In the genomic region with DNA sequence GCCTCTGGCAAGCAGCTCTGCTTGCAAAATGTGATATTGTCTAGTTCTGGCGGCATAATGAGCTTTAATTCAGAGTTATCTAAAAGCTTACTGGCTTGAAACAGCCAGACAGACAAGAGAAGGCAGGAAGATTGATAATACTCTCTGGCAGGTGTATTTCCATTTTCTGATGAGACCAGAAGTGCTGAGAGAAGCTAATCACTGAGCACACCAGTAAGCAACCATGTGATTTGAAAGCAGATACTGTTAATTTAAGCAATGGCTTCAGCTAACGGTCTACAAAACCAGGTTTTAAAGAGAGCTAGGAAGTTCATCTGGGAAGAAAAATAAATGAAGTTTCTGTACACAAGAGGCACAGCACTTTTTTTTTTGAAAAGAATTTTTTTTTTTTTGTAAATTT, we compare ENCODE assay signal across 17 mouse cellular contexts.
A peak's percentile ranks its signal among the peaks of the same experiment; 100 is the strongest.
DNase-seq lines count a peak whose midpoint lies in the region; ATAC-seq and TF ChIP-seq lines count a peak whose summit lies in the region.
"Had no signal": no experiment of that assay in that cellular context is flagged by ENCODE, and none has a peak within 500 bp of the region (broad histone marks: within the 10 kb centered on the region; RNA-seq: fewer than 3 reads in every experiment).

No protein-coding gene starts in this region.

- TF ChIP-seq POLR2A in brain, embryonic 14.5 days (IDR thresholded peaks at IDR 0.05; ENCODE audit: borderline replicate concordance, extremely low read depth, insufficient read depth, insufficient read length, poor library complexity, severe bottlenecking): no peak

- no peak overlapping the region for H3K9ac ChIP-seq in forebrain, embryonic 14.5 days (ENCODE audit: low read length)
- no peak overlapping the region for H3K9ac ChIP-seq in hindbrain, embryonic 16.5 days (ENCODE audit: low read depth, low read length)
- no peak overlapping the region for H3K9ac ChIP-seq in hindbrain, embryonic 14.5 days
- no peak overlapping the region for H3K9ac ChIP-seq in midbrain, embryonic 15.5 days
- H3K9ac ChIP-seq: heart, embryonic 12.5 days had no signal

- H3K36me3 ChIP-seq in forebrain, embryonic 14.5 days (ENCODE audit: control insufficient read depth, insufficient read depth, low read length): no peaks in the 10 kb centered on the region
- H3K36me3 ChIP-seq in forebrain, embryonic 10.5 days (replicated peaks): no peaks in the 10 kb centered on the region
- H3K36me3 ChIP-seq in hindbrain, embryonic 16.5 days (ENCODE audit: control insufficient read depth, insufficient read depth, low read length): no peaks in the 10 kb centered on the region
- H3K36me3 ChIP-seq in hindbrain, embryonic 14.5 days (replicated peaks; ENCODE audit: control insufficient read depth, insufficient read depth): no peaks in the 10 kb centered on the region
- no peaks in the 10 kb centered on the region for H3K36me3 ChIP-seq in midbrain, embryonic 15.5 days (replicated peaks)
- H3K36me3 ChIP-seq: embryonic facial prominence, embryonic 10.5 days; heart, embryonic 12.5 days had no signal

- no peak overlapping the region for H3K4me2 ChIP-seq in forebrain, embryonic 14.5 days (ENCODE audit: low read length)
- no peak overlapping the region for H3K4me2 ChIP-seq in hindbrain, embryonic 16.5 days (ENCODE audit: low read length)
- H3K4me2 ChIP-seq in hindbrain, embryonic 14.5 days (replicated peaks): no peak overlapping the region
- no peak overlapping the region for H3K4me2 ChIP-seq in midbrain, embryonic 15.5 days
- H3K4me2 ChIP-seq: heart, embryonic 12.5 days had no signal

- H3K27ac ChIP-seq in forebrain, embryonic 14.5 days (ENCODE audit: low read depth, low read length): no peak overlapping the region
- no peak overlapping the region for H3K27ac ChIP-seq in forebrain, embryonic 10.5 days
- H3K27ac ChIP-seq in hindbrain, embryonic 16.5 days (ENCODE audit: low read depth, low read length): peak overlapping the region; percentile 39; the same call in 1 of the 2 replicates
- H3K27ac ChIP-seq in hindbrain, embryonic 14.5 days: no peak overlapping the region
- no peak overlapping the region for H3K27ac ChIP-seq in midbrain, embryonic 15.5 days
- no peak overlapping the region for H3K27ac ChIP-seq in layer of hippocampus, adult 2 months
- H3K27ac ChIP-seq: embryonic facial prominence, embryonic 10.5 days; gastrocnemius, adult 2 months had no signal

- no peak for TF ChIP-seq CTCF in brain, embryonic 14.5 days (IDR thresholded peaks at IDR 0.05; ENCODE audit: borderline replicate concordance, extremely low read depth, insufficient read depth, insufficient read length)
- no peak for TF ChIP-seq CTCF in layer of hippocampus, adult 2 months (conservative IDR thresholded peaks at IDR 0.05)

- ATAC-seq in forebrain, embryonic 14.5 days: no peak
- ATAC-seq in hindbrain, embryonic 16.5 days: peak; percentile 65
- ATAC-seq in hindbrain, embryonic 14.5 days (ENCODE audit: low FRiP score): no peak; the same call in 1 of the 2 replicates
- 0 out of 2 replicates have a peak, but pooled peaks have one; percentile 24 for ATAC-seq in midbrain, embryonic 15.5 days (replicated peaks)
- ATAC-seq: activated CD4-positive, CD25-positive, alpha-beta regulatory T cell, adult 4 months; inflammation-experienced regulatory T-cells, adult 6 months; intestine, postnatal 0 days had no signal

- WGBS in forebrain, embryonic 14.5 days: 61% methylated on average over 2 of the region's 2 CpGs
- WGBS in forebrain, embryonic 10.5 days: 88% methylated on average over 2 of the region's 2 CpGs
- WGBS in hindbrain, embryonic 16.5 days: 54% methylated on average over 2 of the region's 2 CpGs
- WGBS in hindbrain, embryonic 14.5 days: 54% methylated on average over 2 of the region's 2 CpGs
- WGBS in midbrain, embryonic 15.5 days: 64% methylated on average over 2 of the region's 2 CpGs

- no peak overlapping the region for H3K4me3 ChIP-seq in forebrain, embryonic 14.5 days (ENCODE audit: low read depth, low read length)
- no peak overlapping the region for H3K4me3 ChIP-seq in forebrain, embryonic 10.5 days
- H3K4me3 ChIP-seq in hindbrain, embryonic 16.5 days (ENCODE audit: low read length): no peak overlapping the region
- no peak overlapping the region for H3K4me3 ChIP-seq in hindbrain, embryonic 14.5 days (replicated peaks; ENCODE audit: low read length)
- H3K4me3 ChIP-seq in midbrain, embryonic 15.5 days: no peak overlapping the region
- no peak overlapping the region for H3K4me3 ChIP-seq in layer of hippocampus, adult 2 months
- H3K4me3 ChIP-seq: embryonic facial prominence, embryonic 10.5 days; gastrocnemius, adult 2 months; heart, embryonic 12.5 days had no signal

- no peaks in the 10 kb centered on the region for H3K27me3 ChIP-seq in forebrain, embryonic 14.5 days (replicated peaks; ENCODE audit: control insufficient read depth, insufficient read depth, low read length)
- no peaks in the 10 kb centered on the region for H3K27me3 ChIP-seq in forebrain, embryonic 10.5 days (ENCODE audit: poor library complexity, severe bottlenecking)
- H3K27me3 ChIP-seq in hindbrain, embryonic 16.5 days (replicated peaks; ENCODE audit: control insufficient read depth, insufficient read depth, low read length): no peaks in the 10 kb centered on the region
- no peaks in the 10 kb centered on the region for H3K27me3 ChIP-seq in hindbrain, embryonic 14.5 days (ENCODE audit: control insufficient read depth, insufficient read depth, low read length)
- no peaks in the 10 kb centered on the region for H3K27me3 ChIP-seq in midbrain, embryonic 15.5 days (replicated peaks)
- H3K27me3 ChIP-seq: heart, embryonic 12.5 days had no signal

- H3K9me3 ChIP-seq in forebrain, embryonic 14.5 days (replicated peaks; ENCODE audit: control insufficient read depth, low read length): no peaks in the 10 kb centered on the region
- H3K9me3 ChIP-seq in forebrain, embryonic 10.5 days: no peaks in the 10 kb centered on the region
- no peaks in the 10 kb centered on the region for H3K9me3 ChIP-seq in hindbrain, embryonic 16.5 days (ENCODE audit: control insufficient read depth, low read length)
- no peaks in the 10 kb centered on the region for H3K9me3 ChIP-seq in hindbrain, embryonic 14.5 days (ENCODE audit: control insufficient read depth, low read length)
- no peaks in the 10 kb centered on the region for H3K9me3 ChIP-seq in midbrain, embryonic 15.5 days
- H3K9me3 ChIP-seq: embryonic facial prominence, embryonic 10.5 days; heart, embryonic 12.5 days had no signal

- no peaks in the 10 kb centered on the region for H3K4me1 ChIP-seq in forebrain, embryonic 14.5 days (ENCODE audit: control insufficient read depth, insufficient read depth, low read length)
- H3K4me1 ChIP-seq in forebrain, embryonic 10.5 days: no peaks in the 10 kb centered on the region
- H3K4me1 ChIP-seq in hindbrain, embryonic 16.5 days (ENCODE audit: control insufficient read depth, insufficient read depth, low read depth, low read length): peaks cover 2% of the 10 kb centered on the region; the same call in 1 of the 2 replicates
- no peaks in the 10 kb centered on the region for H3K4me1 ChIP-seq in hindbrain, embryonic 14.5 days (replicated peaks; ENCODE audit: control insufficient read depth, insufficient read depth, low read length)
- H3K4me1 ChIP-seq in midbrain, embryonic 15.5 days: no peaks in the 10 kb centered on the region
- H3K4me1 ChIP-seq: embryonic facial prominence, embryonic 10.5 days; heart, embryonic 12.5 days had no signal

- peak; percentile 11 for DNase-seq in forebrain, embryonic 14.5 days (ENCODE audit: low spot score)
- DNase-seq in forebrain, embryonic 10.5 days (ENCODE audit: extremely low spot score, low spot score): no peak
- no peak for DNase-seq in hindbrain, embryonic 14.5 days (ENCODE audit: low spot score)
- DNase-seq in brain, embryonic 14.5 days (ENCODE audit: low read depth): peak; percentile 43
- no peak for DNase-seq in layer of hippocampus, adult 2 months (ENCODE audit: low spot score in 2 of 2)
- DNase-seq in left cerebral cortex, adult 18-20 months (ENCODE audit: low spot score in 2 of 2): no peak
- DNase-seq: adrenal gland, postnatal 25 days; cerebellum, adult 2 months; gastrocnemius, adult 2 months; gastrocnemius, postnatal 25 days had no signal

Comparison
In these comparisons a context has a peak if more than half of its experiments do, and no peak if none do; other contexts are left out.
1. ATAC-seq: peak in hindbrain, embryonic 16.5 days (single experiment) and midbrain, embryonic 15.5 days (single experiment); none in forebrain, embryonic 14.5 days (single experiment) and hindbrain, embryonic 14.5 days (single experiment).
2. DNase-seq: peak in forebrain, embryonic 14.5 days (single experiment) and brain, embryonic 14.5 days (single experiment); none in forebrain, embryonic 10.5 days (single experiment), hindbrain, embryonic 14.5 days (single experiment), layer of hippocampus, adult 2 months (0 of 2) and left cerebral cortex, adult 18-20 months (0 of 2).